Mouse (Mus musculus) heart, embryonic 11.5 days (tissue): Measurements from ENCODE around the gene Kcnj16. TPM values are rescaled to one million over a fixed set of nuclear protein-coding genes. Genes with fewer than 3 reads are reported as not detected.

Experiments used
- ATAC-seq: fragments of 200-750 bp; cut with Nextera tagmentation; replicated peaks from 2 replicates; pipeline ENCODE4 v1.8.0; 2017; ENCODE audit warnings: moderate library complexity; ENCODE audit not compliant: insufficient number of reproducible peaks, low FRiP score, low TSS enrichment
- H3K27ac ChIP-seq: fragments of 300-500 bp; sonication (generic); 2 replicates; pipeline ENCODE4 v1.5.1; 2014; ENCODE audit warnings: mild to moderate bottlenecking, low read depth, low read length
- H3K27me3 ChIP-seq: fragments of 300-500 bp; sonication (generic); 2 replicates; pipeline ENCODE4 v1.6.1; 2014; ENCODE audit warnings: mild to moderate bottlenecking, low read length, mixed read lengths; ENCODE audit not compliant: control insufficient read depth, insufficient read depth
- H3K36me3 ChIP-seq: fragments of 300-500 bp; sonication (generic); 2 replicates; pipeline ENCODE4 v1.6.1; 2014; ENCODE audit warnings: mild to moderate bottlenecking, low read length, moderate library complexity, mixed read lengths; ENCODE audit not compliant: control insufficient read depth, insufficient read depth
- H3K4me1 ChIP-seq: fragments of 300-500 bp; sonication (generic); 2 replicates; pipeline ENCODE4 v1.6.1; 2014; ENCODE audit warnings: low read length; ENCODE audit not compliant: control insufficient read depth, insufficient read depth
- H3K4me2 ChIP-seq: fragments of 300-500 bp; sonication (generic); 2 replicates; pipeline ENCODE4 v1.6.1; 2014; ENCODE audit warnings: mild to moderate bottlenecking, moderate library complexity
- H3K4me3 ChIP-seq: fragments of 300-500 bp; sonication (generic); 2 replicates; pipeline ENCODE4 v1.5.1; 2014; ENCODE audit warnings: low read depth, low read length
- H3K9ac ChIP-seq: fragments of 300-500 bp; sonication (generic); 2 replicates; pipeline ENCODE4 v1.6.1; 2014; ENCODE audit warnings: mild to moderate bottlenecking, low read depth, low read length, moderate library complexity
- H3K9me3 ChIP-seq: fragments of 300-500 bp; sonication (generic); replicated peaks from 2 replicates; pipeline ENCODE4 v1.6.1; 2016; ENCODE audit warnings: low read length; ENCODE audit not compliant: control insufficient read depth
- WGBS: fragments of 180-500 bp; shearing (Covaris S2); extraction: QIAGEN DNeasy Blood & Tissue Kit; methylation state at CpG from one replicate; pipeline ENCODE4 v1.1.7; 2014; ENCODE audit not compliant: insufficient replicate concordance; 5-methylcytosine and 5-hydroxymethylcytosine counted together
- polyA plus RNA-seq: library from polyadenylated mRNA; unstranded; fragments of >200 nt; fragmentation: Nextera tagmentation; extraction: Ambion mirVana; gene quantifications from 2 replicates; pipeline ENCODE4 v1.2.1, GENCODE M21; 2014

The Kcnj16 gene
- polyA plus RNA-seq, 1 experiment from 2014 or later = 0.11 TPM

GRCm38 (mm10) chr11:110968901-110969300 lies 1.1 kb downstream of the Kcnj16 start:
- Histone ChIP-seq H3K4me3 (no peak overlapping the region), H3K4me2 (no peak overlapping the region), H3K27me3 (no peaks in the 10 kb centered on the region), H3K27ac (no peak overlapping the region), H3K36me3 (no peaks in the 10 kb centered on the region), H3K9me3 (no peaks in the 10 kb centered on the region), H3K9ac (no peak overlapping the region), H3K4me1 (no peaks in the 10 kb centered on the region)
- no peak for ATAC-seq

- Histone ChIP-seq H3K9me3 (no peaks in the 10 kb centered on the region), H3K4me2 (no peak overlapping the region), H3K4me1 (no peaks in the 10 kb centered on the region; the same call in 1 of the 2 replicates), H3K27me3 (no peaks in the 10 kb centered on the region), H3K4me3 (no peak overlapping the region), H3K27ac (no peak overlapping the region), H3K36me3 (no peaks in the 10 kb centered on the region), H3K9ac (no peak overlapping the region)
- no peak for ATAC-seq
- WGBS = 81% methylated on average over 1 of the region's 1 CpGs
These were observed 17.7 kb downstream of the Kcnj16 start for GRCm38 (mm10) chr11:110985508-110985907.

- H3K9ac ChIP-seq = no peak overlapping the region
- no peaks in the 10 kb centered on the region for H3K27me3 ChIP-seq
- no peaks in the 10 kb centered on the region for H3K36me3 ChIP-seq
- no peak overlapping the region for H3K4me2 ChIP-seq
- WGBS = 35% methylated on average over 3 of the region's 3 CpGs
- no peaks in the 10 kb centered on the region for H3K9me3 ChIP-seq
- no peak overlapping the region for H3K27ac ChIP-seq
- H3K4me3 ChIP-seq = no peak overlapping the region
- no peaks in the 10 kb centered on the region; the same call in 1 of the 2 replicates for H3K4me1 ChIP-seq
- ATAC-seq = no peak
These were observed 18.1 kb downstream of the Kcnj16 start for GRCm38 (mm10) chr11:110985949-110986348.

- peaks cover 4% of the 10 kb centered on the region; the same call in 1 of the 2 replicates for H3K4me1 ChIP-seq
- no peak overlapping the region for H3K9ac ChIP-seq
- no peaks in the 10 kb centered on the region for H3K9me3 ChIP-seq
- 50% methylated on average over 4 of the region's 4 CpGs for WGBS
- H3K27ac ChIP-seq = no peak overlapping the region
- no peak overlapping the region for H3K4me2 ChIP-seq
- H3K36me3 ChIP-seq = no peaks in the 10 kb centered on the region
- no peak for ATAC-seq
- no peaks in the 10 kb centered on the region for H3K27me3 ChIP-seq
- H3K4me3 ChIP-seq = no peak overlapping the region
These were observed 25.8 kb downstream of the Kcnj16 start for GRCm38 (mm10) chr11:110993616-110994015.

- 50% methylated on average over 9 of the region's 9 CpGs for WGBS
- H3K9ac ChIP-seq = no peak overlapping the region
- H3K27me3 ChIP-seq = no peaks in the 10 kb centered on the region
- H3K27ac ChIP-seq = no peak overlapping the region
- no peak for ATAC-seq
- H3K9me3 ChIP-seq = no peaks in the 10 kb centered on the region
- H3K4me3 ChIP-seq = no peak overlapping the region
- H3K4me2 ChIP-seq = no peak overlapping the region
- H3K36me3 ChIP-seq = no peaks in the 10 kb centered on the region
- H3K4me1 ChIP-seq = peaks cover 4% of the 10 kb centered on the region; the same call in 1 of the 2 replicates
These were observed 29.4 kb downstream of the Kcnj16 start for GRCm38 (mm10) chr11:110997211-110997610.

- Histone ChIP-seq H3K4me3 (no peak overlapping the region), H3K9me3 (no peaks in the 10 kb centered on the region), H3K9ac (no peak overlapping the region), H3K4me1 (no peaks in the 10 kb centered on the region), H3K36me3 (no peaks in the 10 kb centered on the region), H3K27me3 (no peaks in the 10 kb centered on the region), H3K4me2 (no peak overlapping the region), H3K27ac (no peak overlapping the region)
- no peak for ATAC-seq
- 57% methylated on average over 3 of the region's 3 CpGs for WGBS
These were observed 37.3 kb downstream of the Kcnj16 start for GRCm38 (mm10) chr11:111005103-111005502.

- H3K9me3 ChIP-seq = no peaks in the 10 kb centered on the region
- H3K27me3 ChIP-seq = no peaks in the 10 kb centered on the region
- H3K27ac ChIP-seq = no peak overlapping the region
- H3K4me3 ChIP-seq = no peak overlapping the region
- no peaks in the 10 kb centered on the region for H3K36me3 ChIP-seq
- H3K9ac ChIP-seq = no peak overlapping the region
- WGBS = 70% methylated on average over 3 of the region's 3 CpGs
- ATAC-seq = no peak
- H3K4me2 ChIP-seq = no peak overlapping the region
- no peaks in the 10 kb centered on the region for H3K4me1 ChIP-seq
These were observed 41.6 kb downstream of the Kcnj16 start for GRCm38 (mm10) chr11:111009471-111009870.

GRCm38 (mm10) chr11:111016206-111016605 lies 48.4 kb downstream of the Kcnj16 start:
- Histone ChIP-seq H3K4me1 (no peaks in the 10 kb centered on the region), H3K27me3 (no peaks in the 10 kb centered on the region), H3K27ac (no peak overlapping the region), H3K36me3 (no peaks in the 10 kb centered on the region), H3K9ac (no peak overlapping the region), H3K4me3 (no peak overlapping the region), H3K9me3 (no peaks in the 10 kb centered on the region), H3K4me2 (no peak overlapping the region)
- 74% methylated on average over 3 of the region's 3 CpGs for WGBS
- ATAC-seq = no peak

GRCm38 (mm10) chr11:111020211-111020610 lies 52.4 kb downstream of the Kcnj16 start:
- Histone ChIP-seq H3K4me3 (no peak overlapping the region), H3K27me3 (no peaks in the 10 kb centered on the region), H3K4me2 (no peak overlapping the region), H3K36me3 (no peaks in the 10 kb centered on the region), H3K27ac (no peak overlapping the region), H3K9me3 (no peaks in the 10 kb centered on the region), H3K4me1 (no peaks in the 10 kb centered on the region), H3K9ac (no peak overlapping the region)
- no peak for ATAC-seq
- WGBS = 39% methylated on average over 2 of the region's 2 CpGs
